Mouse (Mus musculus) lung, postnatal 0 days (tissue): Measurements from ENCODE around the gene Pdp2. TPM values are rescaled to one million over a fixed set of nuclear protein-coding genes. Genes with fewer than 3 reads are reported as not detected.

Experiments used
- ATAC-seq: fragments of 200-750 bp; cut with Nextera tagmentation; 2 replicates; pipeline ENCODE4 v1.8.0; 2017; ENCODE audit warnings: moderate library complexity
- DNase-seq: peaks from one replicate; pipeline ENCODE4 v3.0.0-alpha.2; 2016; ENCODE audit warnings: low spot score
- H3K27ac ChIP-seq: fragments of 300-500 bp; sonication (generic); 2 replicates; pipeline ENCODE4 v1.5.1; 2014; ENCODE audit warnings: antibody characterized with exemption, mild to moderate bottlenecking, low read length, mixed read lengths
- H3K27me3 ChIP-seq: fragments of 300-500 bp; sonication (generic); replicated peaks from 2 replicates; pipeline ENCODE4 v1.6.1; 2014; ENCODE audit warnings: low read length, mixed read lengths; ENCODE audit not compliant: insufficient read depth
- H3K36me3 ChIP-seq: fragments of 300-500 bp; sonication (generic); 2 replicates; pipeline ENCODE4 v1.6.1; 2014; ENCODE audit warnings: low read length, mixed read lengths; ENCODE audit not compliant: insufficient read depth
- H3K4me1 ChIP-seq: fragments of 300-500 bp; sonication (generic); 2 replicates; pipeline ENCODE4 v1.6.1; 2014; ENCODE audit warnings: antibody characterized with exemption, low read depth, low read length, mixed read lengths; ENCODE audit not compliant: insufficient read depth
- H3K4me2 ChIP-seq: fragments of 300-500 bp; sonication (generic); replicated peaks from 2 replicates; pipeline ENCODE4 v1.6.1; 2014; ENCODE audit warnings: low read depth, mild to moderate bottlenecking, low read length, moderate library complexity, mixed read lengths
- H3K4me3 ChIP-seq: fragments of 300-500 bp; sonication (generic); 2 replicates; pipeline ENCODE4 v1.5.1; 2014; ENCODE audit warnings: low read depth, low read length
- H3K9ac ChIP-seq: fragments of 300-500 bp; sonication (generic); replicated peaks from 2 replicates; pipeline ENCODE4 v1.6.1; 2014; ENCODE audit warnings: low read depth, mild to moderate bottlenecking
- H3K9me3 ChIP-seq: fragments of 300-500 bp; sonication (generic); 2 replicates; pipeline ENCODE4 v1.6.1; 2016; ENCODE audit warnings: low read length, mixed read lengths
- CTCF ChIP-seq: IDR thresholded peaks from 2 replicates; pipeline ENCODE4 v1.5.1; 2016; ENCODE audit warnings: antibody characterized with exemption, mild to moderate bottlenecking
- EP300 ChIP-seq: IDR thresholded peaks from 2 replicates; pipeline ENCODE4 v1.6.1; 2016; ENCODE audit warnings: antibody characterized with exemption, mild to moderate bottlenecking, control low read depth
- WGBS: fragments of 180-500 bp; shearing (Covaris S2); extraction: QIAGEN DNeasy Blood & Tissue Kit; methylation state at CpG from one replicate; pipeline ENCODE4 v1.1.7; 2014; 5-methylcytosine and 5-hydroxymethylcytosine counted together
- polyA plus RNA-seq: library from polyadenylated mRNA; unstranded; fragments of >200 nt; fragmentation: Nextera tagmentation; extraction: Ambion mirVana; gene quantifications from 2 replicates; pipeline ENCODE4 v1.2.1, GENCODE M21; 2015

Gene Pdp2
- 5.9 and 6.0 TPM in 2 replicates for polyA plus RNA-seq

DNA sequence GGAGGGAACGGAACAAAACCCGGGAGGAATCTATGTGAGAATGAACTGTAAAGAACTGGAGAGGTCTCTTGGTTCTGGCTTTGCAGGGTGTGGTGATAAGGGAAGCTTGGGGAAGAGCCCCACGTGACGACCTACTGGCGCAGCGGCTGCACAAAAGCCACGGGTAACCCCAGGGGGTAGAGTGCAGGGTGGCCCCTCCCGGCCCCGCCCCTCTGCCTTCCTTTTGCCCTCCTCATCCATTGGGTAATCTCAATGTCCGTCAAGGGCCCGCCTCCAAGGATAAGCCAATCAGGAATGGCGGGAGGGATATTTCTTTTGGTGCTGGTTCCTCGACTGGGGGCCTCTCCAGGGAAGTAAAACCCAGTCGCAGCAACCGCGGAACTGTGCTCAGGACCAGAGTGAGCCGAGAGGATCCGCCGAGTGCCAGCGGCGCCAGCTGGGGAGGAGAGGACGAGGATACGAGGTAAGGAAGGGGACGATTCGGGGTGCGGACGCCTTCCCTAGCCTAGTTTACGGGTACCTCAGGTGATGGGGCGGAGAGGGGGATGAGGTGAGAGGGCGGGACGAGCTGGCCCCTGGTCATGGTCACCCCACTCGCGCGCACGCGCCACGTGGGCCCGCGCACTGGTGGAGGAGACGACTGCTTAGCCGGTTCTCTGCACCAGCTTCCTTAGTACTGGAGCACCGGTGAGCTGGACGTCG is at the start of gene Pdp2:
Gene Pdp2, plus strand, starts transcription at position 319 of the 702 bp plus-strand sequence.
- no peak for TF ChIP-seq CTCF
- peak; percentile 50 for TF ChIP-seq EP300
- H3K4me3 ChIP-seq, result peak within 1 kb of the TSS; percentile 74
- peak within 1 kb of the TSS; percentile 80 for H3K27ac ChIP-seq
- no peaks in the 10 kb centered on the region for H3K9me3 ChIP-seq
- no peaks in the 10 kb centered on the region for H3K27me3 ChIP-seq
- H3K36me3 ChIP-seq, result peaks cover 14% of the 10 kb centered on the region
- ATAC-seq (peak; percentile 98), DNase-seq (peak; percentile 94)
- peak within 1 kb of the TSS; percentile 41 for H3K9ac ChIP-seq
- H3K4me2 ChIP-seq, result peak within 1 kb of the TSS; percentile 93
- WGBS, result under 1% methylated on average over 33 of the region's 44 CpGs
- H3K4me1 ChIP-seq, result peaks cover 7% of the 10 kb centered on the region; the same call in 1 of the 2 replicates

DNA sequence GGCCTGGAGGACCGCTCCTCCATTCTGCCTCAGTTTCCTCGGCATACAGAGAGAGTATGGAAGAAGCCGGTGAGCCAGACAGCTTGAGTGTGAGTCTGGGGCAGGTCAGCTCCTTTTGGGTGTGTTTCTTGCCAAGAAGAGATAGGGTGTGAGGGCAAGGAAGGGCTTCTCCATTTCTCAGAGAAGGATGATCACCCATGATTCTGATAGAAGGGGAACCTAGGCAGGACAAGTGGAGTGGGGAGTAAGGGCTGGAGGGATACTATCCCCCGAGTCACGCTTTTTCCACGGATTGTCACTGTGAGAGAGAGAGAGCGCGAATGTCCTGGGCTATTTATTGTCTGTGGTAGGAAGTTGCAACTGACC is 49.8 kb upstream of the Pdp2 start:
- Histone ChIP-seq H3K36me3 (no peaks in the 10 kb centered on the region), H3K4me3 (peak overlapping the region; percentile 45), H3K27ac (no peak overlapping the region), H3K4me1 (peaks cover 6% of the 10 kb centered on the region; the same call in 1 of the 2 replicates), H3K9me3 (no peaks in the 10 kb centered on the region), H3K9ac (no peak overlapping the region), H3K4me2 (peak overlapping the region; percentile 84), H3K27me3 (peaks cover 30% of the 10 kb centered on the region)
- DNase-seq (no peak), ATAC-seq (no peak)
- TF ChIP-seq CTCF (no peak), EP300 (no peak)
- 15% methylated on average over 8 of the region's 8 CpGs for WGBS

DNA sequence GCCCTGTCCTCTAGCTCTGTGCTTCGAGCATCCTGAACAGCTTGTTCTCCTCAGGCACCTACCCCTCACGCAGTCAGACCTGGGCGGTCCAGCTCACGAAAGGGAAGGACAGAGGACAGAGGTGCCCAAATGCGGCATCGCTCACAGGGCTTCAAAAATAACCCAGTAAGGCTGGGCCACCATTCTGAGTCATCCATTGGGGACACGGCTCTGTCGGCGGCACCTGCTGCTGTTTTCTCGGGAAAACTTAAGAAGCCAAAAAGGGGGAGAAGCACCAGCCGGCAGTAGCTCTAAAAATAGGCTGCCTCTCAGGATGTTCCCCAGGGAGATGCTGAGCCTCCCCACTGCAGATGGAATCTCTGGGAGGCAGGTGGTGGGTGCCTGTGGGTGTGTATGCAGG is 49.1 kb upstream of the Pdp2 start:
- no peak for ATAC-seq
- DNase-seq, result no peak
- Histone ChIP-seq H3K27me3 (peaks cover 30% of the 10 kb centered on the region), H3K4me2 (no peak overlapping the region), H3K9ac (no peak overlapping the region), H3K4me3 (no peak overlapping the region), H3K9me3 (no peaks in the 10 kb centered on the region), H3K36me3 (no peaks in the 10 kb centered on the region), H3K27ac (no peak overlapping the region), H3K4me1 (peaks cover 6% of the 10 kb centered on the region; the same call in 1 of the 2 replicates)
- no peak for TF ChIP-seq EP300
- TF ChIP-seq CTCF, result no peak
- 16% methylated on average over 11 of the region's 11 CpGs for WGBS

DNA sequence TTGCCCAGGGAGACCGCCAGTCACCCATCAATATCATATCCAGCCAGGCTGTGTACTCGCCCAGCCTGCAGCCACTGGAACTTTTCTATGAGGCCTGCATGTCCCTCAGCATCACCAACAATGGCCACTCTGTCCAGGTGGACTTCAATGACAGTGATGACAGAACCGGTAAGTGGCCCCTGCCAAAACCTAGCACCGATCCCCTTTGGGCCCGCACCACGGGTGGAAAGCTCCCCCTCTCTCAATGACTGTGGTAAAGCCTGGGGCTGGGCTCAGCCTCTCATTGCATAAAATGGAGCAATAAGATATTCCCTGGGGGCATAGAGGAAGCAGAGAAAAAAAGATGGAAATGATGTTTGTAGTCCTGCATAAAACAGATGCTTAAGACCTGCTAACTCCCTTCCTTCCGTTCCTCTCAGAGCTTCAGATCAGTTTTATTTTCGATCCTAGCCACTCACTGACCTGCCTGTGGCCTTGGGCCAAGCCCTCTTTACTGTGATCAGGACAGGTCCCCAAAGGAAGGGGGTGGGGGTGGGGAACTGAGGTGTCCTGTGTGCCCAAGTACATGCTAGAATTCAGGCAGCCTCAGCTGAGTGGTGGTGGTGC is 47.7 kb upstream of the Pdp2 start:
- TF ChIP-seq EP300, result no peak
- no peak for TF ChIP-seq CTCF
- H3K4me1 ChIP-seq, result peaks cover 6% of the 10 kb centered on the region; the same call in 1 of the 2 replicates
- no peaks in the 10 kb centered on the region for H3K9me3 ChIP-seq
- no peak overlapping the region for H3K4me2 ChIP-seq
- DNase-seq (no peak), ATAC-seq (no peak)
- H3K4me3 ChIP-seq, result no peak overlapping the region
- H3K36me3 ChIP-seq, result no peaks in the 10 kb centered on the region
- H3K27ac ChIP-seq, result no peak overlapping the region
- peaks cover 30% of the 10 kb centered on the region for H3K27me3 ChIP-seq
- no peak overlapping the region for H3K9ac ChIP-seq
- 76% methylated on average over 8 of the region's 8 CpGs for WGBS

DNA sequence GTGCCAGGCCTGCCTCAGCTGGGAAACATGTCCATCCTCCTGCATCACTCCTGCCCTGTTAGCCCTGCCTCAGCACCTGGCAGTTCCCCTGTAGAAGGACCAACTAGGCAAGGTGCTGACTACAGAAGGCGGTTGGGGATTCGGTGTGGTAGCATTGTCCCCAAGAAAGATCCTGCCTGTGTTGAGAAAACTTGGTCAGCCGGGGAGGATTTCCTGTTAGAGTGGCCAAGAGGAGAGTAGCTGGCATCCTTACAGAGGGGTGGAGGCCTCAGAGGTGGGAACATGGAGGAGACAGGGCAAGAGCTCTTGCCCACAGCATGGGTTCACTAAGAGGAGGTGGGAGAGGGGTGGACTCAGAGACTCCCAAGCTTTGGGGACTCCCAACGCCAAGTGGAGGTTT is 36.1 kb upstream of the Pdp2 start:
- Histone ChIP-seq H3K9ac (no peak overlapping the region), H3K4me1 (no peaks in the 10 kb centered on the region), H3K27ac (no peak overlapping the region), H3K4me3 (no peak overlapping the region), H3K36me3 (no peaks in the 10 kb centered on the region), H3K27me3 (no peaks in the 10 kb centered on the region), H3K9me3 (no peaks in the 10 kb centered on the region), H3K4me2 (no peak overlapping the region)
- DNase-seq, result peak; percentile 32
- ATAC-seq, result no peak
- TF ChIP-seq CTCF (no peak), EP300 (no peak)
- 58% methylated on average over 4 of the region's 4 CpGs for WGBS

DNA sequence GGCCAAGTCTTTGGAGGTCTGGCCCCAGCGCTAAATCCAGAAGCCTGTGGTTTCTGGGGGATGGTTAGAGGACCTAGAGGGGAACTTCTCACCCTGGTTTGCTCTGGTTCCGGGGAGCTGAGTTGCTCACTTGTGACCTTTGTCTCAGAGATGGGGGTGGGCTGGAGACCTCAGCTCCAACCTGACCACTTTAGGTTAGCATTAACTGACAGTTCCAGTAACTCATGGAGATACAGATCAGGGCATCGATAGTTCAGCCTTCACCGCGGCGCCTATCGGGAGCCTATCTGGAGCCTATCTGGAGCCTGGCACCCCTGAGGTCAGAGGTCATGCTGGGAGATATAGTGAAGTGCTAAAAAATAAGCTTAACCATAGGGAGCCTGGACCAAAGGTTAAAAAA is 34.0 kb upstream of the Pdp2 start:
- no peaks in the 10 kb centered on the region for H3K27me3 ChIP-seq
- no peak overlapping the region for H3K4me3 ChIP-seq
- H3K4me1 ChIP-seq, result no peaks in the 10 kb centered on the region
- no peak overlapping the region for H3K9ac ChIP-seq
- no peaks in the 10 kb centered on the region for H3K36me3 ChIP-seq
- no peak for ATAC-seq
- DNase-seq, result no peak
- WGBS, result 37% methylated on average over 7 of the region's 7 CpGs
- no peaks in the 10 kb centered on the region for H3K9me3 ChIP-seq
- TF ChIP-seq CTCF (no peak), EP300 (no peak)
- H3K4me2 ChIP-seq, result no peak overlapping the region
- no peak overlapping the region for H3K27ac ChIP-seq
